Mouse (Mus musculus) olfactory bulb, adult 2 months (tissue): ENCODE measurements around the gene Rsu1.

Experiments used
- CTCF ChIP-seq: fragments of 200-500 bp; IDR thresholded peaks from 2 replicates; pipeline ENCODE4 v1.5.1; 2012; ENCODE audit warnings: low read depth, mild to moderate bottlenecking, low read length, moderate library complexity; ENCODE audit not compliant: insufficient read depth
- POLR2A ChIP-seq: fragments of 200-500 bp; IDR thresholded peaks from 2 replicates; pipeline ENCODE4 v1.6.1; 2012; ENCODE audit warnings: mild to moderate bottlenecking, low read depth, low read length, moderate library complexity; ENCODE audit not compliant: insufficient read depth

DNA sequence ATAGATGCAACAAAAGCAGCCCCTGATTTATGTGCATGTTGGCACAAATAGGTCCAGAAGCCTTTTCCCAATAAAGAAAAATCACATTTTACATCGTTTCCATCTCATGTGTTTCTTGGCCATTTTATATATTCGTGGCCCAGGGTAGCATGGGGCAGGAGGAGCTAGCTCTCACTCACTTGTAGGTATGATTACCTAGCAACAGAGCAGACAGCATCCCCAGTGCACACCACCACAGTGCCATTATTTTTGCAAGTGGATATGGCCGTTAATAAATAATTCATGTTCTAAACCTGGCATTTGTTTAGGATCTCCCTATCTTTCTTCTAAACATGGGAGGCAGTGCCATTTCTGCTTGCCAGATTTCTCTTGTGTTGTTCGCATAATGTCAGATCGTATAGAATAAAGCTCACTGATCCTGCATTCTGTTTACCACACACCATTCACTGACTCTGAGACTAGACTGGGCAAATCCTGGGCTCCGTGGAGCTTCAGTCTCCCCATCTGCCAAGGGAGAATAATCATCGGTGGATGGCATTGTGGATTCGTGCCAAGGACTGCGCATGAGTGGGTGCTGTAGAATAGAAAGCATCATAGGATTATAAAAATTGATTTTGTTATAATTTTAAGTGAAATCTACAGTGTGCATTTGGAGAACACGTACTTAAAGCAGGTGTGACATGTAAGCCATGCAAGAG lies 93.4 kb downstream of the Rsu1 start:
- TF ChIP-seq POLR2A (no peak), CTCF (no peak)
